Mouse (Mus musculus) liver, embryonic 12.5 days (tissue): ENCODE results near the gene Kansl1l. TPM values are rescaled to one million over a fixed set of nuclear protein-coding genes. Genes with fewer than 3 reads are reported as not detected.
A peak's percentile ranks its signal among the peaks of the same experiment; 100 is the strongest.

Experiments
- ATAC-seq: fragments of 200-750 bp; cut with Nextera tagmentation; 2 replicates; pipeline ENCODE4 v1.8.0; 2017; ENCODE audit warnings: moderate number of reproducible peaks, mild to moderate bottlenecking, moderate library complexity
- H3K27ac ChIP-seq: fragments of 300-500 bp; sonication (generic); 2 replicates; pipeline ENCODE4 v1.5.1; 2016; ENCODE audit warnings: mild to moderate bottlenecking
- H3K27me3 ChIP-seq: fragments of 300-500 bp; sonication (generic); replicated peaks from 2 replicates; pipeline ENCODE4 v1.6.1; 2016; ENCODE audit warnings: mild to moderate bottlenecking, moderate library complexity
- H3K36me3 ChIP-seq: fragments of 300-500 bp; sonication (generic); 2 replicates; pipeline ENCODE4 v1.6.1; 2016; ENCODE audit warnings: mild to moderate bottlenecking, moderate library complexity
- H3K4me1 ChIP-seq: fragments of 300-500 bp; sonication (generic); 2 replicates; pipeline ENCODE4 v1.6.1; 2016
- H3K4me2 ChIP-seq: fragments of 300-500 bp; sonication (generic); 2 replicates; pipeline ENCODE4 v1.6.1; 2016; ENCODE audit warnings: mild to moderate bottlenecking, moderate library complexity
- H3K4me3 ChIP-seq: fragments of 300-500 bp; sonication (generic); 2 replicates; pipeline ENCODE4 v1.5.1; 2016; ENCODE audit warnings: mild to moderate bottlenecking, moderate library complexity
- H3K9ac ChIP-seq: fragments of 300-500 bp; sonication (generic); 2 replicates; pipeline ENCODE4 v1.6.1; 2016; ENCODE audit warnings: mild to moderate bottlenecking, moderate library complexity
- H3K9me3 ChIP-seq: fragments of 300-500 bp; sonication (generic); replicated peaks from 2 replicates; pipeline ENCODE4 v1.6.1; 2016; ENCODE audit warnings: mild to moderate bottlenecking, moderate library complexity
- WGBS: fragments of 180-500 bp; shearing (Covaris S2); methylation state at CpG from one replicate; pipeline ENCODE4 v1.1.7; 2016; ENCODE audit not compliant: insufficient replicate concordance; 5-methylcytosine and 5-hydroxymethylcytosine counted together
- polyA plus RNA-seq: library from polyadenylated mRNA; unstranded; fragments of >200 nt; fragmentation: Nextera tagmentation; extraction: Ambion mirVana; gene quantifications from 2 replicates; pipeline ENCODE4 v1.2.1, GENCODE M21; 2016

Gene Kansl1l
- polyA plus RNA-seq: 4.3 and 4.5 TPM in 2 replicates

DNA sequence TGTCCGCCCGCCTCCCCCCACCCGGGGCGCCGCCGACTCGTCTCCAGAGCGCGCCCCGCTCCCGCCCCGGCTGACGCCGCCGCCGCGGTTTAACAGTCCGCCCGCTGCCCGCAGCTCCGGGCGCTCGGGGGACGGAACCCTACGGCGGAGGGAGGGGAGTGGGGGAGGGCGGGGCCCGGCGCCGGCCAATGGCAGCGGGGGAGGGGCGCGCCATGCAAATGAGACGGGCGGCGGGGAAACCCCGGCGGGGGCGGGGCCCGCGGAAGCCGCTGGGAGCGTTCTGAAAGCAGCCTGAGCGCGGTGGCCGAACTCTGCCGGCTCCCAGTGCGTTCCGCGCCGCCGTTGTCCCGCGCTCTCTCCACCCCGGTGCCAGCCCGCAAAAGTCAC, at the start of gene Kansl1l:
TSS of gene Kansl1l (minus strand) at position 110 of the 387 bp plus-strand sequence.
- H3K9ac ChIP-seq: peak within 1 kb of the TSS; percentile 90
- peak within 1 kb of the TSS; percentile 79 for H3K4me2 ChIP-seq
- peak; percentile 92 for ATAC-seq
- H3K27me3 ChIP-seq: no peaks in the 10 kb centered on the region
- no peaks in the 10 kb centered on the region for H3K36me3 ChIP-seq
- H3K4me1 ChIP-seq: peaks cover 18% of the 10 kb centered on the region
- WGBS: under 1% methylated on average over 28 of the region's 56 CpGs
- H3K9me3 ChIP-seq: no peaks in the 10 kb centered on the region
- peak within 1 kb of the TSS; percentile 87 for H3K4me3 ChIP-seq
- peak within 1 kb of the TSS; percentile 97 for H3K27ac ChIP-seq

- Histone ChIP-seq H3K36me3 (no peaks in the 10 kb centered on the region), H3K4me2 (no peak overlapping the region), H3K4me3 (no peak overlapping the region), H3K9ac (no peak overlapping the region), H3K4me1 (peaks cover 16% of the 10 kb centered on the region), H3K27me3 (no peaks in the 10 kb centered on the region), H3K9me3 (no peaks in the 10 kb centered on the region), H3K27ac (no peak overlapping the region)
- 67% methylated on average over 4 of the region's 4 CpGs for WGBS
- ATAC-seq: no peak
Measured at GRCm38 (mm10) chr1:66865633-66866032, 48.3 kb upstream of the Kansl1l start.

DNA sequence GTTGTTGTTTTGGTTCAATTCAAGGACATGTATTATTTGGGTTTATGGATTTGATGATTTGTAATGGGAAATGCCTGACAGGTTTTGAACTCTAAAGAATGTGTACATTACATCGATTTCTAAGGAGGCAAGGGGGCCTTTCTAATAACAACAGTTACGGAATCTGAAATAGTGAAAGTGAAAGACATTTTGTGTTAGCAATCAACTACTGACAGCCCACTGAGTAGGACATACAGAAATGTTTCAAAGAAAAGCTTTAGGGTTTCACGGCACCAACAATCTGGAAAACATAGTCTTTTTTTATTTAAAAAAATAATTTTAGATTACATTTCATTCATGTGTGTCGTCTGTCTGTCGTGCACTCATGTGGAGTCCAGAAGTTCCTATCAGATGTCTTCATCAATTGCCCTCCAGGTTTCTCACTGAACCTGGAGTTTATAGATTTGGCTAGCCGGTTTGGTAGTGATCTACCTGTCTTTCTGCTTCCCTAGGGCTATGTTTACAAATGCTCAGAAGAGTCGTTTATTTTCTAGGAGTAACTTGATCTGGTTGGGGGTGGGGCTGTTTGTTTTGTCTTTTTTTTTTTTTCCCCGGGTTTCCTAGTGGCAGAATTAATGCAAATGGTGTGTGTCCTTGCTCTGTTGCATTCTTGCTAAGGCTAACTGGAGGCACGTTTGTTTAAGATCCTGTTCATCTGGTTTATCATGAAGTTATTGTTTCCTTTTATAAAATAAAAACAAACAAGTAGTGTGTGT, 46.6 kb upstream of the Kansl1l start:
- WGBS: 11% methylated on average over 9 of the region's 9 CpGs
- peak overlapping the region; percentile 95 for H3K4me3 ChIP-seq
- H3K36me3 ChIP-seq: 0 out of 2 replicates have a peak, but pooled peaks cover 5% of the 10 kb centered on the region
- H3K27ac ChIP-seq: 0 out of 2 replicates have a peak overlapping the region, but pooled peaks have one; percentile 30
- peak overlapping the region; percentile 94 for H3K9ac ChIP-seq
- no peaks in the 10 kb centered on the region for H3K27me3 ChIP-seq
- no peak for ATAC-seq
- peak overlapping the region; percentile 90 for H3K4me2 ChIP-seq
- no peaks in the 10 kb centered on the region for H3K9me3 ChIP-seq
- H3K4me1 ChIP-seq: peaks cover 16% of the 10 kb centered on the region

DNA sequence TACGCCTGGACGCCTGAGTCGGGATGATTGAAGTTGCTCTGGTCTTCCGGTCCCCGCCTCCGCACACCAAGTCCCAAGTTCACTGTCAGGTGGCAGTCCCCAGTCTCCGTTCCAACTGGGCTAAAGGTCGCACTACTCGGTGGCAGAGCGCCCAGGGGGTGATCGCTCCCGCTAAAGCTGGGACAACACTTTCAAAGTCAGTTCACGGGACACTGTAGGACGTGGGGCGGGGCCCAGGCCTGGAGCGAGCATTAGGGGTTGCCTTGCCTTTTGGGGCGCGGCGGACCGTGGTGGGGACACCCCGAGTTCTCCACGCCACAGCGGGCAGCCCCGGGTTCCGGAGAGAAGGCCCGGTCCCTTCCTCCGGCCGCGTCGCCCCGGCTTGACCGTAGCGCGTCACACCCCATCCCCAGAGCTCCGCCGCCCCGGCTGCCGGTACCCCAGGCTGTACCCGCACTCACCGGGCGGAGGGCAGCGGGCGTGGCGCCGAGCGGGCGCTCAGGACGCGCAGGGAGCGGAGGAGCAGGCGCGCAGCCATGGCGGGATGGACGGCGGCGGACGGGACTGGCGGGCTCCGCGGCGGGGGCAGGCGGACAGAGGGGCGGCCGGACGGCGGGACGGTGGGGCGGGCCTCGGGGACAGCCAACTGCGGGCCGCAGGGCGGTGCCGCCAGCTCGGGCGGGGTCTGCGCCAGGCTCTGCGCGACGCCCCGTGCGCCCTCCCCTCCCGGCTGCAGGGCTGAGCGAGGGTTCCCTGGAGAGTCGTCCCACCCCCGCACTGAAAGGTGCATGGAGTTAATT, 45.5 kb upstream of the Kansl1l start, which contains the start of gene Acadl:
TSS of gene Acadl (minus strand) at position 566 of the 800 bp plus-strand sequence.
- Histone ChIP-seq H3K36me3 (peaks cover 10% of the 10 kb centered on the region; the same call in 1 of the 2 replicates), H3K4me3 (peak within 1 kb of the TSS; percentile 95), H3K27me3 (no peaks in the 10 kb centered on the region), H3K4me2 (peak within 1 kb of the TSS; percentile 90), H3K27ac (peak within 1 kb of the TSS; percentile 87), H3K4me1 (peaks cover 16% of the 10 kb centered on the region), H3K9ac (peak within 1 kb of the TSS; percentile 94), H3K9me3 (no peaks in the 10 kb centered on the region)
- peak; percentile 96 for ATAC-seq
- whole genome bisulfite sequencing: under 1% methylated on average over 73 of the region's 85 CpGs

GRCm38 (mm10) chr1:66861764-66862672, 44.7 kb upstream of the Kansl1l start:
- H3K27ac ChIP-seq: peak overlapping the region; percentile 87; the same call in 1 of the 2 replicates
- no peaks in the 10 kb centered on the region for H3K9me3 ChIP-seq
- H3K27me3 ChIP-seq: no peaks in the 10 kb centered on the region
- no peak for ATAC-seq
- peaks cover 16% of the 10 kb centered on the region for H3K4me1 ChIP-seq
- WGBS: 42% methylated on average over 14 of the region's 14 CpGs
- peak overlapping the region; percentile 90 for H3K4me2 ChIP-seq
- H3K36me3 ChIP-seq: peaks cover 19% of the 10 kb centered on the region
- H3K9ac ChIP-seq: peak overlapping the region; percentile 94
- H3K4me3 ChIP-seq: peak overlapping the region; percentile 95

- Histone ChIP-seq H3K9me3 (peaks cover 8% of the 10 kb centered on the region; the same call in 1 of the 2 replicates), H3K4me2 (no peak overlapping the region), H3K36me3 (peaks cover 78% of the 10 kb centered on the region), H3K9ac (no peak overlapping the region), H3K4me3 (no peak overlapping the region), H3K27ac (no peak overlapping the region), H3K4me1 (0 out of 2 replicates have a peak, but pooled peaks cover 3% of the 10 kb centered on the region), H3K27me3 (no peaks in the 10 kb centered on the region)
- WGBS: 83% methylated on average over 4 of the region's 4 CpGs
- no peak for ATAC-seq
Measured at GRCm38 (mm10) chr1:66847506-66847905, 30.1 kb upstream of the Kansl1l start.

DNA sequence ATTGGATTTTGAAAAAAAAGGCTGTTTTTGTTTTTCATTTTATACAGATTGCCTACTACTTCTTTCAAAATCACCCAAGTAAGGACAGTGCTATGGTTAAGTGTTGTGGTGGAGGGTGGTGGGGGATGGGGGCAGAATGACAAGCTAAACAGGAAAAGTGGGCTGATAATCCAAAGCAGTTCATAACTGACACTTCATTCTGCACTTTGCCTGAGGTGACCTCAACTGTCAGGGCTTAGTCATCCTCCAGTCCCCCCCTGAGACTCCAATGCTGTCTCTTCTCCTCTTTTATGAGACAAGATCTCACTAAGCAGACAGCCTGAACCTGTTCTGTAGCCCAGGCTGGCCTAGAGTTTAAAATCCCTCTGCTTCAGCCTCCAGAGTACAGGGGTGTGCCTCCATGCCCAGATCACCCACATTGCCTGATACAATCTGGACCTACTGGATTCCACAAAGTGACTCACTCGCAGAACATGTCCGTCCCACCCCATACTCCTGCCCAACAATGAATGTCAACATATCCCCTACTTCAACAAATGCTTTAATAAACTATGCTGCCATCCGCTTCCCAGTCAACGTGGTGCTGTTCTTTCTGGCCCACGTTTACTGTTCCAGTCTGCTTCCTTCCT, 28.4 kb upstream of the Kansl1l start:
- H3K9me3 ChIP-seq: peaks cover 8% of the 10 kb centered on the region; the same call in 1 of the 2 replicates
- H3K9ac ChIP-seq: no peak overlapping the region
- no peak overlapping the region for H3K4me2 ChIP-seq
- H3K27ac ChIP-seq: no peak overlapping the region
- H3K36me3 ChIP-seq: peaks cover 76% of the 10 kb centered on the region
- 0 out of 2 replicates have a peak, but pooled peaks cover 3% of the 10 kb centered on the region for H3K4me1 ChIP-seq
- no peaks in the 10 kb centered on the region for H3K27me3 ChIP-seq
- 47% methylated on average over 5 of the region's 5 CpGs for WGBS
- no peak for ATAC-seq
- H3K4me3 ChIP-seq: no peak overlapping the region

DNA sequence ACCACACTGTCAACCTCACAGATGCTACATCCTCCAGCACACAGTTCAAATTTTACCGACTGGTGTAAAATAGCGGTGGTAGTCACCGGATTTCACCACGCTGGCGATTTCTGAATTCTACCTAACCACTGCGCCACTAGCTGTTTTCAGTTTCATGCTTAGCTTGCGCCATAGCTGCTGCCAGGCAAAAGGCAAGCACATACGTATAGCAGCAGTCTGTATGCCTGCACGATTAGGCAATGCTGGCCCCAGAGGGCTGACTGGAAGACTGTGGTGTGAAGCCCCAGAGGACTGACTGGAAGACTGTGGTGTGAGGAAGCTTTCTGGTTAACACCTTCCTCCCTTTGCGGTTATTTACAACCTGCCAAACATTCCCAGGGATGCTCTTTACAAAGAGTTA, 24.6 kb upstream of the Kansl1l start:
- no peak overlapping the region for H3K4me3 ChIP-seq
- no peak overlapping the region for H3K27ac ChIP-seq
- ATAC-seq: no peak
- H3K36me3 ChIP-seq: peaks cover 52% of the 10 kb centered on the region
- H3K4me2 ChIP-seq: no peak overlapping the region
- peaks cover 6% of the 10 kb centered on the region; the same call in 1 of the 2 replicates for H3K4me1 ChIP-seq
- no peak overlapping the region for H3K9ac ChIP-seq
- H3K27me3 ChIP-seq: no peaks in the 10 kb centered on the region
- 75% methylated on average over 10 of the region's 10 CpGs for WGBS
- H3K9me3 ChIP-seq: no peaks in the 10 kb centered on the region

DNA sequence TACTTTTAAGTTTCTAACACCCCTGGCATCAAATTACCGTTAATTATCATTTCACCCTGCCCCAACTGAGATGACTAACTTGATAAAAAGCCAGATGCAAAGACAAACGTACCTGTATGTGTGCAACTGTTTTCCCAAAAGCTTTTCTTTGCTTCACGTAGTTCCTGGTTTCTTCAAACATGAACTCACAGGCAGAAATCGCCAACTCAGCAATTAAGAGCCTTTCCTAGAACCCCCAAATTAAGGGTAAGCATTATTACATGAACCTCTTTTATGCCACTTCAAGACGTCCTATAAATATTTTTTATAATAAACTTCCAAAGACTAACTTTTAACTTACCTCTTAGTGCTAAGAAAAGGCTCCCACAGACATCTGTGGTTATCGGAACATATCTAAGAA, 24.1 kb upstream of the Kansl1l start:
- no peaks in the 10 kb centered on the region for H3K27me3 ChIP-seq
- 66% methylated on average over 6 of the region's 6 CpGs for WGBS

DNA sequence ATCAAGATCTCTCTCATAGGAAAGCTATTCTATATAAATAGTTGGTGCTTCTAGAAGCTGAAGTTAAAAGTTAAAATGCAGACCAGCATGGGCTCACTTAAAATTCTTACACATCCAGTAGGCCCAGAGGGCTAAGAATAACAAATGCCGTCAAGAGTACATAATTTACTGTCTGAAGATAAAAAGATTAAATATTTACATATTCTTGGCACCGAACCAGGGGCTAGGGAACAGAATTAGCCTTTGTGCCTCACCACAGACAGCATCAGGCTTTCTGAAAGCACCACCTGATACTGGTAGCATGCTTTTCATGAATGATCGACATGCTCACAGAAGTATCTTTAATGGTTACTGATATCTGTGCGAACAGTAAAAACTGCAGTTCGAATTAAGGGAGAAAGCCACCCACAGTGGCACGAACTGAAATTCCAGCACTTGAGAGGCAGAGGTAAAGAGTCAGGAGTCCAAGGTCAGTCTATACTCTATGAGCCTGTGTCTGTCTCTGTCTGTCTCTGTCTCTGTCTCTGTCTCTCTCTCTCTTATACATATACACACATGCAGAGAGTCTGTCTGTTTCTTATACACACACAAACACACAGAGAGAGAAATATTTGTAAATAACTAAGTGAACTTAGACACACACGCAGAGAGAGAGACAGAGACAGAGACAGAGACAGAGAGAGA, 22.5 kb upstream of the Kansl1l start:
- ATAC-seq: no peak
- H3K9ac ChIP-seq: no peak overlapping the region

More for the DNA sequence above, 24.1 kb upstream of the Kansl1l start:
- Histone ChIP-seq H3K4me3 (no peak overlapping the region), H3K9me3 (no peaks in the 10 kb centered on the region), H3K4me2 (no peak overlapping the region), H3K36me3 (peaks cover 52% of the 10 kb centered on the region), H3K9ac (no peak overlapping the region), H3K4me1 (peaks cover 6% of the 10 kb centered on the region; the same call in 1 of the 2 replicates), H3K27ac (no peak overlapping the region)
- no peak for ATAC-seq

More for the DNA sequence above, 22.5 kb upstream of the Kansl1l start:
- H3K27ac ChIP-seq: no peak overlapping the region
- no peaks in the 10 kb centered on the region for H3K9me3 ChIP-seq
- no peaks in the 10 kb centered on the region for H3K27me3 ChIP-seq
- no peak overlapping the region for H3K4me3 ChIP-seq
- 72% methylated on average over 7 of the region's 7 CpGs for WGBS
- H3K36me3 ChIP-seq: peaks cover 46% of the 10 kb centered on the region
- no peak overlapping the region for H3K4me2 ChIP-seq
- peaks cover 3% of the 10 kb centered on the region; the same call in 1 of the 2 replicates for H3K4me1 ChIP-seq
